Mouse (Mus musculus) CH12.LX (cell line): Measurements from ENCODE around the gene Tbc1d22a.

Source experiments
- CHD2 ChIP-seq: IDR thresholded peaks from 2 replicates; pipeline ENCODE4 v1.6.1; 2011; ENCODE audit warnings: low read length, improper control_type of control experiment
- CTCF ChIP-seq, 2 experiments: IDR thresholded peaks in 1 of 2; conservative IDR thresholded peaks in 1 of 2; 2 replicates each; pipeline ENCODE4 v1.5.1; 2011 to 2012; ENCODE audit warnings: low read depth in 2 of 2, low read length in 2 of 2, improper control_type of control experiment in 1 of 2, inconsistent platforms in 1 of 2, mild to moderate bottlenecking in 1 of 2, moderate library complexity in 1 of 2
- GABPA ChIP-seq: IDR thresholded peaks from 2 replicates; pipeline ENCODE4 v1.6.1; 2012; ENCODE audit warnings: low read depth, low read length, improper control_type of control experiment, inconsistent platforms; ENCODE audit not compliant: insufficient replicate concordance
- JUND ChIP-seq: conservative IDR thresholded peaks from 2 replicates; pipeline ENCODE4 v1.6.1; 2011; ENCODE audit warnings: low read depth, low read length, improper control_type of control experiment
- MAX ChIP-seq: IDR thresholded peaks from 2 replicates; pipeline ENCODE4 v1.6.1; 2011; ENCODE audit warnings: low read length, improper control_type of control experiment
- POLR2A ChIP-seq: IDR thresholded peaks from 2 replicates; pipeline ENCODE4 v1.6.1; 2011; ENCODE audit warnings: low read depth, mild to moderate bottlenecking, improper control_type of control experiment, low read length
- UBTF ChIP-seq: IDR thresholded peaks from 2 replicates; pipeline ENCODE4 v1.6.1; 2012; ENCODE audit warnings: low read depth, mild to moderate bottlenecking, inconsistent platforms, low read length, improper control_type of control experiment, moderate library complexity

DNA sequence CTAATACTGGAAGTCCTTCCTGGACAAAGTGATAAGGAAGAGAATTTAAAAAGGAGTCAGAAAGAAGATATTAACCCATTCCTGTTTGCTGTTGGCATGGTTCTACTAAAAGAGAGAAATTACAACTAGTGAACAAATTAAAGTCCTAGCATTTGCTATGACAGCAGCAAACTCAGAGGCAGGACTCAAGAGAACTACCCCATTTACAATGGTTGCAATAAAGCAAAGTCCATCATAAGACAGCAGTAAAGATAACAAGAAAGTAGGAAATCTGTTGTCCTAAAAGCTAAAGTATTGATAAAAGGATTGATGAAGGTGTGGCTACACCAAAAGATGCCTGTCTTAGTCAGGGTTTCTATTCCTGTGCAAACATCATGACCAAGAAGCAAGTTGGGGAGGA lies 286.3 kb downstream of the Tbc1d22a start:
- TF ChIP-seq CTCF (conservative IDR thresholded peaks at IDR 0.05 in 1 of 2, IDR thresholded peaks at IDR 0.05 in 1 of 2; ENCODE audit: low read depth in 2 of 2, low read length in 2 of 2): no peak
- TF ChIP-seq GABPA: no peak
- no peak for TF ChIP-seq UBTF
- no peak for TF ChIP-seq MAX
- no peak for TF ChIP-seq POLR2A
- TF ChIP-seq JUND: no peak
- no peak for TF ChIP-seq CHD2
